Mouse (Mus musculus): Measurements from ENCODE around the gene Slc2a1. TPM values are rescaled to one million over a fixed set of nuclear protein-coding genes. Genes with fewer than 3 reads are reported as not detected.

Slc2a1 gene
- 70.4 TPM for polyA plus RNA-seq (2017; shearing (Covaris generic))

DNA sequence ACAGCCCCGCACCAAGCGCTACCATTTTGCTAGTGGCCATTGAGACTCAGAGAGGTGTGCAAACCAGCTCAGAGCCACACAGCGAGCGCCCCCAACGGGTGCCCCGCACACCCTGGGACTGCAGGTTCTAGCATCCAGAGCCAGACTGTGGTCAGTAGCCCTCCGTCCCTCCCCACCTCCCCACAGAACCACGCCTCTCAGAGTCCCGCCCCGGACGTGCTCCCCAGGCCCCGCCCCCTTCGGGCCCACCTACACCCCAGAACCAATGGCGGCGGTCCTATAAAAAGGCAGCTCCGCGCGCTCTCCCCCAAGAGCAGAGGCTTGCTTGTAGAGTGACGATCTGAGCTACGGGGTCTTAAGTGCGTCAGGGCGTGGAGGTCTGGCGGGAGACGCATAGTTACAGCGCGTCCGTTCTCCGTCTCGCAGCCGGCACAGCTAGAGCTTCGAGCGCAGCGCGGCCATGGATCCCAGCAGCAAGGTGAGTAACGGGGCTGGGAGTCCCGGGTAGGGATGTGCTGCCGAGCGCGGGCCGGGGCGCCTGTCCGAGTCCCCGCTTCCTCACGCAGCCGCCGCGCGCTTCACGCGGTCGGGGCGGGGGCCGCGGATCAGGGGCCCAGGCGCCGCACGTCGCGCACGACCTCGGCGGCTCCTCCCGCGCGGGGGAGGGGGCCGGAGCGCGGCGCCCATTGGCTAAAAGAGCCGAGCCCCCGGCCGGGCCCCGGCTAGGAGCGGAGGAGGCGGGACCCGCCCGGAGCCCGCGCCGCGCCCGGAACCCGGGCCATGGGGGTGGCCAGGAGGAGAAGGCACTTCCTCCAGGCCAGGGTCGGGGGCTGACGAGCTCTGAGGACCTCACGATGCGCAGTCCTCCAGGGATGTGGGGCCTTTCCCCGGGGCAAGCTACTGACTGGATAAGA lies at the start of gene Slc2a1:
Gene Slc2a1, plus strand, starts transcription at position 217 of the 914 bp plus-strand sequence.

DNA sequence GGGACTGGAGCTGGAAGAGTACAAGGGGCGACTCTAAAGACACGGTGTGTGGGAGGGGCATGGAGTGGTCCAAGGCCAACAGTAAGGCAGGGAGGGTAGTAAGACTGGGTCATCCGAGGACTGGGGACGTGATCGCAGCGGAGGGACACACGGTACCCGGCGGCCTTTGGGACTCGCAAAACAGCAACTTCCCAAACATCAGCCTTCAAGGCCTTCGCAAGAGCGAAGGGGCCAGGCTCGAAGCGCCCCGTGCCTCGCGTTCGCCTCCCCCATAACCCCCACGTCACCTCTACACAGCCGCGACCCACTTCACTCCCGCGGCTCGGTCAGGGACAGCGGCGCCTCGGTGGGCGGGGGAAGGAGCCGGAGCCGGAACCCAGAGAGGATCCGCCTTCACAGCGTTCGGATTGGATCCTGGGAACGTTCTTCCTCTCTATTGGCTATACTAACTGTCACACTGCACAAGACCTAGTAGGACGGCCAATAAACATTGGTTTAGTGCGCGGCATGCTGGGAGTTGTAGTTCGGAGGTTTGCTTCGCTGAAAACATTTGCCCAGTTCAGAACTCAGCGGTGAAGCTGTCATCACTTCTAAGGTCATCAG lies 65.4 kb downstream of the Slc2a1 start, which contains the start of gene Zfp691:
Gene Zfp691, minus strand, starts transcription at position 345 of the 603 bp plus-strand sequence.

Other genes starting within 250 kb of the Slc2a1 start
- gene Olfr1331, start 244.1 kb upstream of the Slc2a1 start, polyA plus RNA-seq (2017; shearing (Covaris generic)) = not detected
- 0.06 TPM for gene Olfr1330, start 220.1 kb upstream of the Slc2a1 start, polyA plus RNA-seq (2017; shearing (Covaris generic))
- not detected for gene Olfr1329, start 191.2 kb upstream of the Slc2a1 start, polyA plus RNA-seq (2017; shearing (Covaris generic))
- not detected for gene Olfr1328, start 170.1 kb upstream of the Slc2a1 start, polyA plus RNA-seq (2017; shearing (Covaris generic))
- not detected for gene Lao1, start 147.1 kb upstream of the Slc2a1 start, polyA plus RNA-seq (2017; shearing (Covaris generic))
- 0.82 TPM for gene Zfp691, start 65.5 kb downstream of the Slc2a1 start, polyA plus RNA-seq (2017; shearing (Covaris generic))
- 0.42 TPM for gene Ermap, start 81.3 kb downstream of the Slc2a1 start, polyA plus RNA-seq (2017; shearing (Covaris generic))
- 30.6 TPM for gene Svbp, start 86.6 kb downstream of the Slc2a1 start, polyA plus RNA-seq (2017; shearing (Covaris generic))
- gene Tmem269, start 109.5 kb downstream of the Slc2a1 start, polyA plus RNA-seq (2017; shearing (Covaris generic)) = 0.35 TPM
- 7.5 TPM for gene AU022252, start 124.0 kb downstream of the Slc2a1 start, polyA plus RNA-seq (2017; shearing (Covaris generic))
- gene P3h1, start 124.2 kb downstream of the Slc2a1 start, polyA plus RNA-seq (2017; shearing (Covaris generic)) = 4.6 TPM
- not detected for gene Cldn19, start 146.7 kb downstream of the Slc2a1 start, polyA plus RNA-seq (2017; shearing (Covaris generic))
- gene Ybx1, start 185.9 kb downstream of the Slc2a1 start, polyA plus RNA-seq (2017; shearing (Covaris generic)) = 472 TPM
- gene Ppih, start 211.8 kb downstream of the Slc2a1 start, polyA plus RNA-seq (2017; shearing (Covaris generic)) = 24.0 TPM

Measured in naive thymus-derived CD4-positive, alpha-beta T cell, adult 5 months (primary cell).